Mouse (Mus musculus) MEL (cell line): ENCODE results near the gene Fndc1.

Experiments used
- BHLHE40 ChIP-seq: IDR thresholded peaks from 2 replicates; pipeline ENCODE4 v1.6.1; 2012; ENCODE audit warnings: low read depth, mild to moderate bottlenecking, inconsistent platforms, low read length, improper control_type of control experiment, borderline replicate concordance
- CTCF ChIP-seq, 3 experiments: IDR thresholded peaks in 2 of 3; conservative IDR thresholded peaks in 1 of 3; 2 replicates each; pipeline ENCODE4 v1.5.1; 2011 to 2012; ENCODE audit warnings: low read length in 3 of 3, low read depth in 2 of 3, mild to moderate bottlenecking in 2 of 3, improper control_type of control experiment in 1 of 3, inconsistent platforms in 1 of 3, mixed read lengths in 1 of 3, moderate library complexity in 1 of 3; ENCODE audit not compliant: control insufficient read depth in 1 of 3, insufficient read depth in 1 of 3, poor library complexity in 1 of 3, severe bottlenecking in 1 of 3
- ELF1 ChIP-seq: IDR thresholded peaks from 2 replicates; pipeline ENCODE4 v1.6.1; 2014; ENCODE audit warnings: low read depth, mild to moderate bottlenecking, inconsistent platforms, low read length, improper control_type of control experiment, moderate library complexity
- ETS1 ChIP-seq: IDR thresholded peaks from 2 replicates; pipeline ENCODE4 v1.6.1; 2012; ENCODE audit warnings: low read depth, mild to moderate bottlenecking, inconsistent platforms, low read length, improper control_type of control experiment, moderate library complexity
- GATA1 ChIP-seq: IDR thresholded peaks from 2 replicates; pipeline ENCODE4 v1.6.1; 2011; ENCODE audit warnings: low read depth, low read length, improper control_type of control experiment
- MAFK ChIP-seq: IDR thresholded peaks from 2 replicates; pipeline ENCODE4 v1.6.1; 2011; ENCODE audit warnings: low read depth, mild to moderate bottlenecking, low read length, improper control_type of control experiment, borderline replicate concordance
- MAZ ChIP-seq: IDR thresholded peaks from 2 replicates; pipeline ENCODE4 v1.6.1; 2012; ENCODE audit warnings: low read depth, mild to moderate bottlenecking, inconsistent platforms, low read length, improper control_type of control experiment
- MEF2A ChIP-seq: IDR thresholded peaks from 2 replicates; pipeline ENCODE4 v1.6.1; 2014; ENCODE audit warnings: low read depth, mild to moderate bottlenecking, inconsistent platforms, low read length, improper control_type of control experiment; ENCODE audit not compliant: poor library complexity, insufficient replicate concordance, severe bottlenecking; ENCODE audit errors: extremely low read depth
- POLR2A ChIP-seq, 2 experiments: IDR thresholded peaks; 2 replicates each; pipeline ENCODE4 v1.6.1; 2011 to 2012; ENCODE audit warnings: low read length in 2 of 2, mild to moderate bottlenecking in 2 of 2, control low read depth in 1 of 2, improper control_type of control experiment in 1 of 2, low read depth in 1 of 2, moderate library complexity in 1 of 2; ENCODE audit not compliant: control insufficient read depth in 1 of 2, insufficient read depth in 1 of 2, poor library complexity in 1 of 2
- RAD21 ChIP-seq: IDR thresholded peaks from 2 replicates; pipeline ENCODE4 v1.6.1; 2011; ENCODE audit warnings: mild to moderate bottlenecking, low read depth, low read length, improper control_type of control experiment
- TAL1 ChIP-seq: IDR thresholded peaks from 2 replicates; pipeline ENCODE4 v1.6.1; 2012; ENCODE audit warnings: mild to moderate bottlenecking, inconsistent platforms, low read length, moderate library complexity, mixed read lengths
- USF1 ChIP-seq: IDR thresholded peaks from 2 replicates; pipeline ENCODE4 v1.6.1; 2014; ENCODE audit warnings: low read depth, mild to moderate bottlenecking, inconsistent platforms, low read length, improper control_type of control experiment, moderate library complexity
- ZC3H11A ChIP-seq: IDR thresholded peaks from 2 replicates; pipeline ENCODE4 v1.6.1; 2012; ENCODE audit warnings: low read depth, mild to moderate bottlenecking, inconsistent platforms, low read length, improper control_type of control experiment

DNA sequence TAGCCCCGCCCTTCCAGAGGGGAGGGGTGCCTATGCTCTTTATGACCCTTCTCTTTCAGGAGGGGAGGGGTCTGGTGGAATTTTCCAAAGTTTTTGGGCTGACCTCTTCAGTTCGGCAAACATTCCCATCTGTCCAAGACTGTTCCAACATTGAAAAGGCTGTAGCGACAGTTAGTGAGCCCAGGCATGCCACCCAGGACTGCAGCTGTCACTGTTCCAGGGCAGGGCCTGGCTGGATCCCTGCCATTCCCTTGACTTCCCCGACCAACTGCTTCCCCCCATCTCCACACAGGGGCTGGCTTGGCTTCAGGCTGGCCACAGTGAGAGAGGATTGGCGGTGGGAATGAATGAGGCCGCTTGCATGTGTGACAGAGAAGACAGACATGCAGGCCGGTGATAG lies 46.3 kb upstream of the Fndc1 start:
- TF ChIP-seq ZC3H11A (no peak), CTCF (IDR thresholded peaks at IDR 0.05 in 2 of 3, conservative IDR thresholded peaks at IDR 0.05 in 1 of 3; ENCODE audit: control insufficient read depth in 1 of 3, insufficient read depth in 1 of 3, low read depth in 2 of 3, low read length in 3 of 3, poor library complexity in 1 of 3, severe bottlenecking in 1 of 3) (no peak), TAL1 (no peak), MAFK (no peak), MEF2A (no peak), MAZ (no peak), ETS1 (no peak), USF1 (no peak), RAD21 (no peak), GATA1 (no peak), ELF1 (no peak), POLR2A (IDR thresholded peaks at IDR 0.05; ENCODE audit: control insufficient read depth in 1 of 2, insufficient read depth in 1 of 2, low read depth in 1 of 2, low read length in 2 of 2, poor library complexity in 1 of 2) (no peak), BHLHE40 (no peak)
